Mouse (Mus musculus): ENCODE measurements at regions not wholly inside any gene's neighbourhood (a gene's known extent, or its start where the extent isn't known, plus 50 kb on each side); places are given as distances from the start of the nearest gene placed in this dataset.

DNA sequence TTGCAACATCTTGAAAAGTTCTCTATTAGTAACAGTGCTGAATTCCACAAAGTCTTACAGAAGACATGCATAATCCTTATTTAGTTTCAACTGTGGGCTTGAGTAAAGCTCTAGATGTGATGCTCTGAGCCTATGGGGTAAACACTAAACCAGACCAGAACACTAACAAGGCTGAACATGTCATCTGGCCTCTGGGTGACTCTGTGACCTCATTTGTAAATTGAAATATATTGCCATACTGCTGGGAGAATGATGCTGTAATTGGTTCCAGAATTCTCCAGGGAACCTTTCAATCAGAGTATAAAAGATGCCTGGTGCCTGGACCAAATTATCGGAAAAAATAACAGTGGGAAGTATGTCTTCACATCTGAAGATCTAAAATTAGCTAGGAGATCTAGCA is 309.9 kb upstream of the Megf9 start:
- no peak for DNase-seq

- DNase-seq = no peak
Observed at GRCm38 (mm10) chr4:70810956-70811316, 276.1 kb upstream of the Megf9 start.

DNA sequence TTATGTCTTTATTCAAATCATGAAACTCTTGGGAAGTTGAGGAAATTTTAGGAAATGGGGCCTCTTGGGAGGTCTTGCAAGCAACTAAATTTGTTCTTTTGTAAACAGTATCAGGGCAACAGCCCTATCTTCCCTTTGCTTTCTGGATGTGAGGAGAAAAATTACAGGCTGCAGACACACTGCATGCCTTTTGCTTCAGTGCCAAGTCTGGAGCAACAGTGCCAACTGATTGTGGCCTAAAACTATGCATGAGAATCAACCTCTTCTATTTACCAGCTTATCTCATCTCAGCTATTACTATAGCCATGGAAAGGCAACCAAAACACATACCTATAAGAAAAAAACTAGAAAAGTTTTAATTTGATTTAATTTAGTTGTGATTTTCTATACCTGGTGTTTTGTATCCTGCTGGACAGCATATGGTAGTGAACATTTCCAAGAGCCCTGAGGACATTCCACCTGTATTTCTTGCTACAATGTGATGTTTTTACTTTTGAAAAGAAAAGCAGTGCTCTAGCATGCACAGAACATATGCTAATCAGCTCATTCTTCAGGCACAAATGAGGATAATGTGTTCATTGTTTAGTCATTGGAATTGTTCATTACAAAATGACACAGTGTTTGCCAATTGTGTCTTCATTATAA is 275.6 kb upstream of the Megf9 start:
- DNase-seq = no peak

DNA sequence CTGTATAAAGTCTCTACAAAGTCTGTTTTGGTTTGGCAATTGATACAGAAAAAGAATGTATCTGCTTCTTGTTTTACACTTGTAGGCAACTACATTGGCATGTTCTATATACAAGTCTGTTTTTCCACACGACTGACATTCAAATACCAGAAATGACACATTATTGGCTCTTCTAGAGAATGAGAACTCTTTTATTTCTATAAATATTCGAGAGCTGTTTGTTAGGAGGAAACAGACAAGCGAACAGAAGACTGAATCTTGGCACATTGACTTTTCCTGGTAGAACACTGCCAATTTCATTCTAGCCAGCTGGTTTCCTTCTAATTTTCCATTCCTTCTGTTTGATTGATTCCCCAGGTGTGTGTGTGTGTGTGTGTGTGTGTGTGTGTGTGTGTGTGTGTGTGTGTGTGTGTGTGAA is 270.1 kb upstream of the Megf9 start:
- DNase-seq = no peak

DNA sequence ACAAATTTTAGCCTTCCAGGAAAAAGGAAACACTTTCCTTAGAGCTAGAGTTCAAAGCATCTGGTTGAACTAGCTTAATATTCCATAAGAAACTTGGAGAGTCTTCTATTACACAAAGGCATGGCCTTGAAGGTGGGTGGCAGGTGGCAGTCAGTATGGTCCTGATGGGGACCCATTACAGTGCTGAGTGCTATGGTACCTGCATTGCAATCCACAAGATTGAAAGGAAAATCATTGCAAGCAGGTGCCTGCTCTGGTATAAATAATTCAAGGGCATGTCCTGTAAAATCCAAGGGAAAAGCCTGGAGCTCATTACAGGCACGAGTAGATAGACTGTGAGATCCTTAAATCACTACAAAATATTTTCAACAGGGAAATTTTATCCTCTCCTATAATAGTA is 263.7 kb upstream of the Megf9 start:
- no peak for DNase-seq

DNA sequence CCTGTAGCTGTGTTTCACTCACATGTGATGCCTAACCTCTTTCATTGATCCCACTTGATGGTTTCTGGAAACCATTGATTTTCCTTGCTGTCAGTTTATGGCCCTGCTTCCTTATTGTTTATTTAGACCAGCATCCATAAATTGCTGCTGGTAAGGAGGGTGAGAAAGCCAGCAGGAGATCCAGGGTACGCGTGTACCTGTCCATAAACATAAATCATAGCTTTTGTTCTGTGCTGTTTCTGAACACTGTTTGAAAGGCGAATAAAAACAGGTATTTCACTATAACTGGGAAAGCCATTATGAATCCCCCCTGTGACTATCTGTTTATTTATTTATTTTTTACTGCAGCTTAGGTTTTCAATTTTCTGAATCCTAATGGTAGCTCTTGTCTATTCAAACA is 263.1 kb upstream of the Megf9 start:
- DNase-seq = no peak

- DNase-seq = no peak
Observed at GRCm38 (mm10) chr4:70783487-70783886, 248.7 kb upstream of the Megf9 start.

- no peak for DNase-seq
Observed at GRCm38 (mm10) chr4:70781591-70781990, 246.8 kb upstream of the Megf9 start.

- no peak for DNase-seq
Observed at GRCm38 (mm10) chr4:70776273-70776672, 241.5 kb upstream of the Megf9 start.

GRCm38 (mm10) chr4:70743425-70743824 is 208.6 kb upstream of the Megf9 start:
- DNase-seq = no peak

GRCm38 (mm10) chr4:70742002-70742401 is 207.2 kb upstream of the Megf9 start:
- no peak for DNase-seq

GRCm38 (mm10) chr4:70741121-70741520 is 206.3 kb upstream of the Megf9 start:
- peak in 1 of 2 experiments; percentile 6 for DNase-seq

GRCm38 (mm10) chr4:70709126-70709689 is 174.4 kb upstream of the Megf9 start:
- DNase-seq = peak; percentile 45 to 62

- DNase-seq = no peak
Observed at GRCm38 (mm10) chr4:70705128-70705752, 170.4 kb upstream of the Megf9 start.

GRCm38 (mm10) chr4:70700894-70701293 is 166.1 kb upstream of the Megf9 start:
- no peak for DNase-seq

DNA sequence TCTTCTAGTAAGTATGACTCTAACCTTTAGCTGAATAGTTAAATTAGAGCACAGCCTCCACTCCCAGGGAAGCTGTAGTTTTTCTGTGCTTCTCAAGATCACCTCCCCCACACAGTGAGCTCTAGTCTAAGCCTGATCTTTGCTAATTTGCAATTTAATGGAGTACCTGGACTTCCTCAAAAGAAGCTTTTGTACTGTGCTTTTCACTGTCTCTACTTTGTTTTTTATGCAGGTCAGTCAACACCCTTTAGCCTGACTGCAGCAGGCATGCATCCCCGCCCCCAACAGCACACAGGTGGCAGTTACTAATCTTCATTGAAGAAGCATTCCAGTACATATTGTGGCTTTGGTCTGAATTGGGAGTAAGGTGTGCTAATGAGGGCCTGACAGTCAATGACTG is 129.4 kb upstream of the Megf9 start:
- no peak for DNase-seq

DNA sequence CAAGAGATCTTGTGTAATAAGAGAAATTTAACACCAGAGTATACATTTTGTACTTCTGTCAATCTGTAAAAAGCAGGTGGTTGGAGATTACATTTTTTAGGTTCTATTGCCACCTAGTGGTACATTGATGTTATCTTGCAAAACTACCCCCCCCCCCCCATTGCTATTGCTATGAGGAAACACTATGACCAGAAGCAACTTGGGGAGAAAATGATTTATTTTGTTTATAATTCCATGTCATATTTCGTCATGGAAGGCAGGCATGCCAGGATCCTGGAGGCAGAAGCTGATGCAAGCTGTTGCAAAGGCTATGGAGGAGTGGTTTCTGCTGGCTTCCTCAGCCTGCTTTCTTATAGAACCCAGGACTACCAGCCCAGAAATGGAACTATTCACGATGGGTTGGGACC is 86.6 kb upstream of the Megf9 start:
- peak; percentile 15 to 33 for DNase-seq

- DNase-seq = no peak
Observed at GRCm38 (mm10) chr4:70619636-70620287, 85.0 kb upstream of the Megf9 start.

GRCm38 (mm10) chr4:70615794-70616193 is 81.0 kb upstream of the Megf9 start:
- DNase-seq = no peak

DNA sequence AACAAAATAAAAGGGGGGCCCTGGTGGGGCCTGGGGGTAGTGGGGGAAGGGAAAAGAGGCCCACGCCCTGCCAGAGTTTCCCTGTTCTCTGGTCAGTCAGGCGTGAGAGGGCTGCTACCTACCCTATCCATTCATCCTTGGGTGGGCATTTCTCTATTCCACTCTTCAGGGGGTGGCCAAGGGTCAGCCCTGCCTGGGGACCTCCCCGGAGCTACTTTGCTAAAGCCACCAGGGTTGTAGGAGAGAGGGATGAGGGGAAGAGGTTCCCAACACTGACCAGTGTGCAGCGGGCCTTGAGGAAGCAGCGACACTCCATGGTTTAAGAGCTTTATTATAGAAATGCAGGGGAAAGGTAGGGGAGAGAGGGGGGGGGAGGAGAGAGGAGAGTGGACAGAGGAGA is 79.6 kb upstream of the Megf9 start:
- DNase-seq = no peak

DNA sequence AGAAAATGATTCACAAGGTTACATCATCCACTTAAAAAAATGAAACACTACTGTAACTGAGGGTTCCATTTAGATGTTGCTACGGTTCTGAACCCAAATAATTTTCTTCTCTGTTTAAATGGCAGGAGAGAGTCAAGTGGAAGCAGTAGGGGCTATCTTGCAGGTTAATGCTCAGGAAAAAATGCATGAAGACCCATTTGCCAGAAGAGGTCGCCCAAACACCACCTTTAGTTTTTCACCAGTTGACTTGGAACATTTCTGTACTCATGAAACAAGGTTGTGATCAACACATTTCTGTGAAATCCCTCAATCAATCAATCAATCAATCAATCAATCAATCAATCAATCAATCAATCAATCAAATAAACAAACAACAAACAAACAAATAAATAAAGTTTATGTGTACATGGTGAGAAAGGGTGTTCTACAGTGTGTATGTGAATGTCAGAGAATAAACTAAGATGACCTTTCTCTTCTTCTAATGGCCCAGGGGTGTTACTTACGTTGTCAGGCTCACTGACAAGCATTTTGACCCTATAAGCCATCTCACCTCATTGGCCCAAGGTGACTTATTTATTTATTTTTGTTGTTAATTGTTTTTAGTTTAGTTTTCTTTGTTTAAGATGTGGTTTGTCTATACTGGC is 68.5 kb upstream of the Megf9 start:
- DNase-seq = peak; percentile 33 to 46

DNA sequence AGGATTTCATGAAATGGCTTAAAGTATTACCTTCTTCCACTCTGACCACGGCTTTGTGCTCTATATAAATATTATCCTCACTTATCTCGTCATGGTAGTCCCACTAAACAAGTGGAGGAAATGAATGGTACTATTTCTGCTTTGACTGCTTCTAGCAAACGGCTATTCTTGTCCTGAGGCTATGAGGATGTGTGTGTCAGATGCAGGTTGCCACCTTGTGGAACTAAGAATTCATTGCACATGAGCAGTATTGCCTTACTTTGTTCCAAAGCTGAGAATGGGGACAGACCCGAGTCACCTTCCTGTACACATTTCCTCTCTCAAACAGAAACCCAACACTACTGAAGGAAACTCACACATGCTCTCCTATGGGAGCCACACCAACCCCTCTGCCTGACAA is 66.5 kb upstream of the Megf9 start:
- DNase-seq = no peak
